Mouse (Mus musculus): ENCODE data around the gene D10Wsu102e.

DNA sequence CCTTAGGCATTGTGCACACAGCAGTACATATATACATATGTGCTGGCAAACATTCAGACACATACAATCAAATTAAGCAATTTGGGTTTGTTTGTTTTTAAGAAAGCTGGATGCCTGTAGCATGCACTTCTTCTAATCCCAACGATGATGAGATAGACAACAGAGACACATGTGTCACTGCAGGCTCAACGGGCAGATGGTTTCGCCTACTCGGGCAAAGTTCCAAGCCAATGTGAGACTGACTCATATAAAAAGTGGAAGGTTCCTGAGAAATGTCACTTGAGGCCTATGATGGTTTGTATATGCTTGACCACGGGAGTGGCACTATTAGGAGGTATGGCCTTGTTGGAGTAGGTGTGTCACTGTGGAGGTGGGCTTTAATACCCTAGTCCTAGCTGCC, 16.9 kb upstream of the D10Wsu102e start:
- no peak for TF ChIP-seq POLR2A (IDR thresholded peaks at IDR 0.05; ENCODE audit: borderline replicate concordance, extremely low read depth, low read depth, low read length)
- TF ChIP-seq CTCF (IDR thresholded peaks at IDR 0.05; ENCODE audit: insufficient read depth, low read length) = no peak
